Mouse (Mus musculus): Measurements from ENCODE around the gene Rapgef1. TPM values are rescaled to one million over a fixed set of nuclear protein-coding genes. Genes with fewer than 3 reads are reported as not detected.
"Not testable (repeated sequence)": the region's sequence is repeated elsewhere in the genome, so short reads cannot be mapped to it uniquely, and the experiment has no call there.

The Rapgef1 gene
- polyA plus RNA-seq, 1 experiment from 2014 or later, result 11.4 TPM

GRCm38 (mm10) chr2:29767976-29768709 lies 148.6 kb downstream of the Rapgef1 start:
- Histone ChIP-seq H3K9me3 (ENCODE audit: low read length) (no peaks in the 10 kb centered on the region), H3K36me3 (ENCODE audit: insufficient read depth, low read length) (no peaks in the 10 kb centered on the region), H3K4me2 (replicated peaks; ENCODE audit: low read depth, low read length) (no peak overlapping the region), H3K4me1 (ENCODE audit: insufficient read depth, low read depth, low read length) (no peaks in the 10 kb centered on the region), H3K27ac (ENCODE audit: low read length) (no peak overlapping the region), H3K9ac (replicated peaks; ENCODE audit: low read depth) (no peak overlapping the region), H3K4me3 (ENCODE audit: low read depth, low read length) (no peak overlapping the region), H3K27me3 (replicated peaks; ENCODE audit: insufficient read depth, low read length) (no peaks in the 10 kb centered on the region)
- no peak for TF ChIP-seq CTCF (IDR thresholded peaks at IDR 0.05)
- TF ChIP-seq EP300 (IDR thresholded peaks at IDR 0.05), result no peak
- DNase-seq (ENCODE audit: low spot score) (peak; percentile 41), ATAC-seq (no peak)
- WGBS, result 37% methylated on average over 11 of the region's 11 CpGs

DNA sequence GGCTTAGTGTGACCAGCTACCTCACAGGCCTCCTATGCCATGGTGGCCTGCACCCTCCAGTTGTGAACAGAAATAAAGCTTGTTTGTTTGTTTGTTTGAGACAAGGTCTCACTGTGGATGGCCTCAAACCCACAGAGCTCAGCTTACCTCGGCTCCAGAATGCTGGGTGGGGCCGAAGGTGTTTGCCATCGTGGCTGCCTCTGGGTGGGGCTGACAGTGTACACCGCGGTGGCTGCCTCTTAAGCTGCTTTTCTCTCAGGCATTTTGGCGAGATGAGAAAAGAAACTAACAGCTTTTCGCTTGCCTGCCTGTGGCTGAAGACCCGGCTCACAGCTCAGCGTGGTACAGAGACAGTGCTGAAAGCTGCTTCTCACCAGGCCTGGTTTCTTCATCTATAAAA lies 149.4 kb downstream of the Rapgef1 start:
- no peak overlapping the region for H3K4me3 ChIP-seq (ENCODE audit: low read depth, low read length)
- TF ChIP-seq EP300 (IDR thresholded peaks at IDR 0.05) (no peak), CTCF (IDR thresholded peaks at IDR 0.05) (no peak)
- H3K9ac ChIP-seq (replicated peaks; ENCODE audit: low read depth), result no peak overlapping the region
- H3K27me3 ChIP-seq (replicated peaks; ENCODE audit: insufficient read depth, low read length), result no peaks in the 10 kb centered on the region
- no peaks in the 10 kb centered on the region for H3K9me3 ChIP-seq (ENCODE audit: low read length)
- DNase-seq (ENCODE audit: low spot score) (no peak), ATAC-seq (no peak)
- no peaks in the 10 kb centered on the region for H3K4me1 ChIP-seq (ENCODE audit: insufficient read depth, low read depth, low read length)
- no peak overlapping the region for H3K4me2 ChIP-seq (replicated peaks; ENCODE audit: low read depth, low read length)
- WGBS, result 47% methylated on average over 9 of the region's 9 CpGs
- H3K27ac ChIP-seq (ENCODE audit: low read length), result no peak overlapping the region
- H3K36me3 ChIP-seq (ENCODE audit: insufficient read depth, low read length), result no peaks in the 10 kb centered on the region

GRCm38 (mm10) chr2:29770162-29770561 lies 150.6 kb downstream of the Rapgef1 start:
- Histone ChIP-seq H3K27ac (ENCODE audit: low read length) (no peak overlapping the region), H3K36me3 (ENCODE audit: insufficient read depth, low read length) (no peaks in the 10 kb centered on the region), H3K27me3 (replicated peaks; ENCODE audit: insufficient read depth, low read length) (no peaks in the 10 kb centered on the region), H3K4me3 (ENCODE audit: low read depth, low read length) (no peak overlapping the region), H3K4me1 (ENCODE audit: insufficient read depth, low read depth, low read length) (no peaks in the 10 kb centered on the region), H3K9me3 (ENCODE audit: low read length) (no peaks in the 10 kb centered on the region), H3K4me2 (replicated peaks; ENCODE audit: low read depth, low read length) (no peak overlapping the region), H3K9ac (replicated peaks; ENCODE audit: low read depth) (no peak overlapping the region)
- DNase-seq (ENCODE audit: low spot score), result no peak
- peak; percentile 26 for TF ChIP-seq CTCF (IDR thresholded peaks at IDR 0.05)
- no peak for TF ChIP-seq EP300 (IDR thresholded peaks at IDR 0.05)
- no peak for ATAC-seq

- H3K4me1 ChIP-seq (ENCODE audit: insufficient read depth, low read depth, low read length), result no peaks in the 10 kb centered on the region
These were observed 152.3 kb downstream of the Rapgef1 start for GRCm38 (mm10) chr2:29771611-29772461.

DNA sequence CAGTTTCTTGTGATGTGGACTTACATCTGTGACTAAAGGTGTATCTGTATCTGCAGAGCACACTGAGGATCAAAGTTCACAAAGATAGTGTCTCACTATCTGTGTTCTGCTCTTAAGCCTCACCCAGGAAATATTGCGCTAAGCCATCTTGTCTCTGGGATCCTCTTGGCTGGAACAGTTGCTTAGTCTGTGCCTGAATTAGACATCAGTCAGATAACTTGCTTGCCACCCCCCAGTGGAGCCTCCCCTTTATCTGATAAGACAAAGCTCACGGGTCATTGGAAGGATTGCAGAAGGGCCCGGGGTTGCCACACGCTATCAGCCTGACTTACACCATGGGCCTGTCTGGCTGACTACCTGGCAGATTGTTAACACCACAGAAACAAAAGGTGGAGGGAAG lies 153.8 kb downstream of the Rapgef1 start:
- Histone ChIP-seq H3K4me3 (ENCODE audit: low read depth, low read length) (no peak overlapping the region), H3K4me1 (ENCODE audit: insufficient read depth, low read depth, low read length) (no peaks in the 10 kb centered on the region), H3K27me3 (replicated peaks; ENCODE audit: insufficient read depth, low read length) (no peaks in the 10 kb centered on the region), H3K4me2 (replicated peaks; ENCODE audit: low read depth, low read length) (no peak overlapping the region), H3K9me3 (ENCODE audit: low read length) (no peaks in the 10 kb centered on the region), H3K27ac (ENCODE audit: low read length) (no peak overlapping the region), H3K36me3 (ENCODE audit: insufficient read depth, low read length) (peaks cover 9% of the 10 kb centered on the region; the same call in 1 of the 2 replicates), H3K9ac (replicated peaks; ENCODE audit: low read depth) (no peak overlapping the region)
- DNase-seq (ENCODE audit: low spot score) (no peak), ATAC-seq (no peak)
- TF ChIP-seq EP300 (IDR thresholded peaks at IDR 0.05), result no peak
- WGBS, result 75% methylated on average over 4 of the region's 4 CpGs

More at GRCm38 (mm10) chr2:29771611-29772461, 152.3 kb downstream of the Rapgef1 start:
- no peak overlapping the region for H3K27ac ChIP-seq (ENCODE audit: low read length)
- TF ChIP-seq CTCF (IDR thresholded peaks at IDR 0.05) (no peak), EP300 (IDR thresholded peaks at IDR 0.05) (peak; percentile 53; the same call in 1 of the 2 replicates)
- WGBS, result 54% methylated on average over 8 of the region's 8 CpGs
- 0 out of 2 replicates have a peak, but pooled peaks cover 4% of the 10 kb centered on the region for H3K36me3 ChIP-seq (ENCODE audit: insufficient read depth, low read length)
- no peaks in the 10 kb centered on the region for H3K9me3 ChIP-seq (ENCODE audit: low read length)
- ATAC-seq (peak; percentile 79), DNase-seq (ENCODE audit: low spot score) (peak; percentile 84)
- no peak overlapping the region for H3K4me3 ChIP-seq (ENCODE audit: low read depth, low read length)
- H3K4me2 ChIP-seq (replicated peaks; ENCODE audit: low read depth, low read length), result no peak overlapping the region
- H3K27me3 ChIP-seq (replicated peaks; ENCODE audit: insufficient read depth, low read length), result no peaks in the 10 kb centered on the region
- H3K9ac ChIP-seq (replicated peaks; ENCODE audit: low read depth), result no peak overlapping the region

GRCm38 (mm10) chr2:29781256-29781655 lies 161.7 kb downstream of the Rapgef1 start:
- not testable (repeated sequence) for ATAC-seq; H3K4me3 ChIP-seq (ENCODE audit: low read depth, low read length); H3K9ac ChIP-seq (replicated peaks; ENCODE audit: low read depth)

More at GRCm38 (mm10) chr2:29781256-29781655, 161.7 kb downstream of the Rapgef1 start:
- H3K4me1 ChIP-seq (ENCODE audit: insufficient read depth, low read depth, low read length); H3K4me2 ChIP-seq (replicated peaks; ENCODE audit: low read depth, low read length); H3K9me3 ChIP-seq (ENCODE audit: low read length); H3K27ac ChIP-seq (ENCODE audit: low read length); DNase-seq (ENCODE audit: low spot score); H3K27me3 ChIP-seq (replicated peaks; ENCODE audit: insufficient read depth, low read length): not testable (repeated sequence)
- WGBS, result 88% methylated on average over 2 of the region's 2 CpGs
- peaks cover 36% of the 10 kb centered on the region for H3K36me3 ChIP-seq (ENCODE audit: insufficient read depth, low read length)

Data from lung, postnatal 0 days (tissue).